Mouse (Mus musculus) heart, embryonic 14.5 days (tissue): ENCODE measurements around the gene Sugp2. TPM values are rescaled to one million over a fixed set of nuclear protein-coding genes. Genes with fewer than 3 reads are reported as not detected.

Source experiments
- ATAC-seq: fragments of 200-750 bp; cut with Nextera tagmentation; 2 replicates; pipeline ENCODE4 v1.8.0; 2017; ENCODE audit warnings: low read depth, moderate TSS enrichment; ENCODE audit not compliant: insufficient number of reproducible peaks, insufficient read depth, low FRiP score
- H3K27ac ChIP-seq, 2 experiments: fragments of 200-500 bp in 1 of 2; fragments of 300-500 bp in 1 of 2; sonication (generic) in 1 of 2; replicated peaks in 1 of 2; 2 replicates each; pipeline ENCODE4 v1.5.1; 2012 to 2014; ENCODE audit warnings: low read depth in 2 of 2, low read length in 2 of 2, control low read depth in 1 of 2, mild to moderate bottlenecking in 1 of 2, mixed read lengths in 1 of 2; ENCODE audit not compliant: control insufficient read depth in 1 of 2, insufficient read depth in 1 of 2
- H3K27me3 ChIP-seq: fragments of 300-500 bp; sonication (generic); 2 replicates; pipeline ENCODE4 v1.6.1; 2014; ENCODE audit warnings: mild to moderate bottlenecking, low read length, control low read depth; ENCODE audit not compliant: control insufficient read depth, insufficient read depth
- H3K36me3 ChIP-seq: fragments of 300-500 bp; sonication (generic); 2 replicates; pipeline ENCODE4 v1.6.1; 2014; ENCODE audit warnings: mild to moderate bottlenecking, control low read depth, low read length, mixed read lengths; ENCODE audit not compliant: control insufficient read depth, insufficient read depth
- H3K4me1 ChIP-seq, 2 experiments: fragments of 200-500 bp in 1 of 2; fragments of 300-500 bp in 1 of 2; sonication (generic) in 1 of 2; 2 replicates each; pipeline ENCODE4 v1.6.1; 2012 to 2014; ENCODE audit warnings: low read length in 2 of 2, control low read depth in 1 of 2, mixed read lengths in 1 of 2; ENCODE audit not compliant: control insufficient read depth in 2 of 2, insufficient read depth in 2 of 2
- H3K4me2 ChIP-seq: fragments of 300-500 bp; sonication (generic); 2 replicates; pipeline ENCODE4 v1.6.1; 2014; ENCODE audit warnings: mild to moderate bottlenecking, low read length
- H3K4me3 ChIP-seq, 2 experiments: fragments of 200-500 bp in 1 of 2; fragments of 300-500 bp in 1 of 2; sonication (generic) in 1 of 2; 2 replicates each; pipeline ENCODE4 v1.5.1; 2012 to 2014; ENCODE audit warnings: low read length in 2 of 2, mild to moderate bottlenecking in 2 of 2, control low read depth in 1 of 2, low read depth in 1 of 2, moderate library complexity in 1 of 2; ENCODE audit not compliant: control insufficient read depth in 1 of 2, insufficient read depth in 1 of 2
- H3K9ac ChIP-seq: fragments of 300-500 bp; sonication (generic); 2 replicates; pipeline ENCODE4 v1.6.1; 2014; ENCODE audit warnings: mild to moderate bottlenecking, low read length
- H3K9me3 ChIP-seq: fragments of 300-500 bp; sonication (generic); 2 replicates; pipeline ENCODE4 v1.6.1; 2016; ENCODE audit warnings: low read length, control low read depth; ENCODE audit not compliant: control insufficient read depth
- WGBS: fragments of 180-500 bp; shearing (Covaris S2); extraction: QIAGEN DNeasy Blood & Tissue Kit; methylation state at CpG from one replicate; pipeline ENCODE4 v1.1.7; 2014; 5-methylcytosine and 5-hydroxymethylcytosine counted together
- polyA plus RNA-seq: library from polyadenylated mRNA; unstranded; fragments of >200 nt; fragmentation: Nextera tagmentation; extraction: Ambion mirVana; gene quantifications from 2 replicates; pipeline ENCODE4 v1.2.1, GENCODE M21; 2014

The Sugp2 gene
- polyA plus RNA-seq: 23.1 and 29.1 TPM in 2 replicates

DNA sequence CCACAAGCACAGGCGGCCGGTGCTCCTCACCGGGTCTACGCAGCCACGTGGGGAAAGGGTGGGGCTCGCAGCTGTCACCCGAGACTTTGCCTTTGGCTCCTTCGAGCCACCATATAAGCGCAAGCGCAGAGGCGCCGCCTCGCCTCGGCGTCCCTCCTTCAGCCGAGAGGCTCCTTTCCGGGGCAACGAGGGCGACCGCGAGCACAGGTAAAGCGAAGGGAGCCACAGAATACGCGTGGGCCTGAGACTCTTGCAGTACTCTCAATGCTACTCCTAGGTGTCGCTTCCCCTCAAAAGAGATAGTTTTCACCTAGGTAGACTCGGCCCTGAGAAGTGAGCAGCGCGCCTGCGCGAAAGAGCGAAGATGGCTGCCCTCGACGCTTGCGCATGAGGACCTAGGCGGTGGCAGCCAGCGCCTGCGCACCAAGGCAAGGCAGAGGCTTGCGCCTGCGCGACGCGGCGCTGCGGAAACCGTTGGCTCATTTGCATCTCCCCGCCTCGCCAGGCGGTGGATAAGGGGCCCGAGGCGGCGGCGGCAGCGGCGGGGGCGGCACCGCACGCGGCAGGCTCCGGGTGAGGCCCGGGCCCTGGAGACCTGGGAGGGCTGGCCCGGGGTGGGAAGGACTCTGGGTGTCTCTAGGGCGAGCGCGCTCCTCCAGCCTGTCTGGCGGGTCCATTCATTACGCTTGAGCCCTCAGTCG is at the start of gene Sugp2, which contains the start of gene Armc6:
TSS of gene Sugp2 (plus strand) at position 147 of the 701 bp plus-strand sequence.
TSS of gene Armc6 (minus strand) at position 387 of the 701 bp plus-strand sequence.
- Histone ChIP-seq H3K36me3 (peaks cover 51% of the 10 kb centered on the region), H3K27ac (peak within 1 kb of the TSS; percentile 90 to 91)

DNA sequence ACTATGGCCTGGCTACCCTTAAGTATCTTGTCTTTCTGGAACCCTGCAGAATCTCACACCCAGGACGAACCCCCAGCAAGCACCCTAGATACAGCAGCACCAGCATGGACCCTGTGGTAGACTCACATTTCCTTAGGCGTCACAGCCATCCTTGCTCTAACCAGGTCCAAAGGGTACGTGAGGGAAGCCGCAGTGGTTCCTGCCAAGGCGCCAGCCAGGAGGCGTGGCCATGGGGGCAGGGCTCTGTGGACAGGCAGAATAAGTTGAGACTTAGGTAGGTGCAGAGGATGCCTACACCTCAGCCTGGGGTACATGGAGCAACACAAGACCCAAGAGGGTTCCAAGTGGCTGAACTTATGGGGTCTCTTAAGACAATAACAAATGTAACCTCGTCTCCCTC is 45.3 kb upstream of the Sugp2 start:
- 0 out of 2 replicates have a peak, but pooled peaks cover 32% of the 10 kb centered on the region for H3K36me3 ChIP-seq

More for the DNA sequence above, at the start of gene Sugp2, which contains the start of gene Armc6:
- under 1% methylated on average over 60 of the region's 67 CpGs for WGBS
- Histone ChIP-seq H3K4me2 (peak within 1 kb of the TSS; percentile 96), H3K9ac (peak within 1 kb of the TSS; percentile 88), H3K4me3 (peak within 1 kb of the TSS; percentile 67 to 74), H3K4me1 (peaks cover 6 to 19% of the 10 kb centered on the region in 2 experiments), H3K27me3 (no peaks in the 10 kb centered on the region), H3K9me3 (no peaks in the 10 kb centered on the region)
- ATAC-seq: peak; percentile 95

DNA sequence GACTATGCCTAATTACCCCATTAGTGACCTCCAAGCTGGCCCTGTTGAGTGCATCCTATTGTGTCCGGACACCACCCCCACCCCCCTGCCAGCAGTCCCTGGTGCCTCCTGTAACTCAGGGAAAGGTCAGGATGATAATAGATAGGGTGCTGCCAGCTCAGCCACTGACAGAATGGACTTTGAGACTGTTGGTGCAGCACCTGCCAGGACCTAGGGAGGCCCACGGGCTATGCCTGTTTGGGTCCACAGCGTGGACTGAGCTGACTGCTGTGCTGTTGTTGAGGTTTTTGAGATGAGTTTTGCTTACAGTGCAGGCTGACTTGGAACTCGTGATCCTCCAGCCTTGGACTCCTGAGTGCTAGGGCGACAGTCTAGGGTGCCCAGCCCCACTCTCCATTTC is 40.8 kb upstream of the Sugp2 start:
- no peak overlapping the region for H3K27ac ChIP-seq
- H3K4me2 ChIP-seq: no peak overlapping the region
- no peak overlapping the region for H3K4me3 ChIP-seq
- H3K9ac ChIP-seq: no peak overlapping the region
- ATAC-seq: no peak
- H3K9me3 ChIP-seq: no peaks in the 10 kb centered on the region
- WGBS: 73% methylated on average over 5 of the region's 5 CpGs
- H3K27me3 ChIP-seq: no peaks in the 10 kb centered on the region
- 0 out of 2 replicates have a peak, but pooled peaks cover 26% of the 10 kb centered on the region for H3K36me3 ChIP-seq
- H3K4me1 ChIP-seq: no peaks in the 10 kb centered on the region

More for the DNA sequence above, 45.3 kb upstream of the Sugp2 start:
- H3K9me3 ChIP-seq: no peaks in the 10 kb centered on the region
- H3K27me3 ChIP-seq: no peaks in the 10 kb centered on the region
- no peak for ATAC-seq
- H3K9ac ChIP-seq: no peak overlapping the region
- 69% methylated on average over 7 of the region's 7 CpGs for WGBS
- H3K27ac ChIP-seq: no peak overlapping the region
- no peak overlapping the region for H3K4me3 ChIP-seq
- no peak overlapping the region for H3K4me2 ChIP-seq
- no peaks in the 10 kb centered on the region for H3K4me1 ChIP-seq

GRCm38 (mm10) chr8:70194191-70194590 is 39.8 kb upstream of the Sugp2 start:
- H3K9ac ChIP-seq: no peak overlapping the region
- H3K4me1 ChIP-seq: no peaks in the 10 kb centered on the region
- no peak overlapping the region for H3K4me2 ChIP-seq
- H3K4me3 ChIP-seq: no peak overlapping the region
- 0 out of 2 replicates have a peak, but pooled peaks cover 18% of the 10 kb centered on the region for H3K36me3 ChIP-seq
- 73% methylated on average over 3 of the region's 3 CpGs for WGBS
- H3K27ac ChIP-seq: no peak overlapping the region
- H3K27me3 ChIP-seq: no peaks in the 10 kb centered on the region
- no peak for ATAC-seq
- H3K9me3 ChIP-seq: no peaks in the 10 kb centered on the region

GRCm38 (mm10) chr8:70195762-70196161 is 38.3 kb upstream of the Sugp2 start:
- WGBS: 82% methylated on average over 2 of the region's 2 CpGs
- Histone ChIP-seq H3K27ac (no peak overlapping the region), H3K9me3 (no peaks in the 10 kb centered on the region), H3K4me2 (no peak overlapping the region), H3K27me3 (no peaks in the 10 kb centered on the region), H3K4me1 (peaks cover 0 to 7% of the 10 kb centered on the region in 2 experiments; a peak in 1 of 4 replicates), H3K36me3 (0 out of 2 replicates have a peak, but pooled peaks cover 9% of the 10 kb centered on the region), H3K4me3 (no peak overlapping the region), H3K9ac (no peak overlapping the region)
- no peak for ATAC-seq

GRCm38 (mm10) chr8:70197603-70198002 is 36.4 kb upstream of the Sugp2 start:
- Histone ChIP-seq H3K4me2 (no peak overlapping the region), H3K27me3 (no peaks in the 10 kb centered on the region), H3K36me3 (0 out of 2 replicates have a peak, but pooled peaks cover 4% of the 10 kb centered on the region), H3K27ac (no peak overlapping the region), H3K9ac (no peak overlapping the region), H3K9me3 (no peaks in the 10 kb centered on the region), H3K4me3 (no peak overlapping the region), H3K4me1 (peaks cover 0 to 8% of the 10 kb centered on the region in 2 experiments; a peak in 1 of 4 replicates)
- WGBS: 56% methylated on average over 7 of the region's 7 CpGs
- ATAC-seq: no peak

- ATAC-seq: no peak; the same call in 1 of the 2 replicates
- Histone ChIP-seq H3K27ac (no peak overlapping the region), H3K4me1 (peaks cover 4 to 21% of the 10 kb centered on the region in 2 experiments)
Measured at GRCm38 (mm10) chr8:70200098-70200681, 33.8 kb upstream of the Sugp2 start.

More at GRCm38 (mm10) chr8:70200098-70200681, 33.8 kb upstream of the Sugp2 start:
- Histone ChIP-seq H3K36me3 (no peaks in the 10 kb centered on the region), H3K27me3 (no peaks in the 10 kb centered on the region), H3K4me2 (no peak overlapping the region), H3K9ac (peak overlapping the region; percentile 16; the same call in 1 of the 2 replicates), H3K9me3 (no peaks in the 10 kb centered on the region), H3K4me3 (no peak overlapping the region)
- WGBS: 66% methylated on average over 5 of the region's 5 CpGs
